Mouse (Mus musculus): ENCODE measurements at regions not wholly inside any gene's neighbourhood (a gene's known extent, or its start where the extent isn't known, plus 50 kb on each side); places are given as distances from the start of the nearest gene placed in this dataset.

DNA sequence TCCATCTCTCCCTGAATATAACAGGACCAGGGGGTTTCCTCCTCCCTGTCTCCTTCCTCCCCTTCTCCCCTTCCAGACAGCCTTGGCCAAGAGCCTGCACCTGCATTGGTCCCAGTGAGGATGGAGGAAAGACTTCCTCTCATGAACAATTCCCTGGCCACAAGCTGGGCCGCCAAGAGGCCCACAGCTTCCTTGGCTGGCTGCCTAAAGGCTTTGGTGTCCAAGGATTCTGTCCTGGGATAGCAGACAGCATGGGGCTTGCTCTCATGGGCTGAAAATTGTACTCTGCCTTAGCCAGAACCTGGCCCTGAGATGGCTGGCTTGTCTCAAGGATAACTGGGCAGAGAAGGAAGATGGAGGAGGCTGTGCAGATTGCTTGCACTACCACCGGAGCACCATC, 390.3 kb upstream of the Dynlrb2 start:
- 91% methylated on average over 2 of the region's 2 CpGs for WGBS
- Histone ChIP-seq H3K9ac (replicated peaks; ENCODE audit: low read length) (no peak overlapping the region), H3K4me2 (ENCODE audit: low read depth, low read length) (no peak overlapping the region), H3K4me1 (ENCODE audit: control insufficient read depth, insufficient read depth, low read length) (no peaks in the 10 kb centered on the region), H3K27ac (replicated peaks; ENCODE audit: low read depth, low read length) (no peak overlapping the region), H3K27me3 (ENCODE audit: control insufficient read depth, insufficient read depth, low read length) (no peaks in the 10 kb centered on the region), H3K9me3 (replicated peaks; ENCODE audit: control insufficient read depth, low read length) (no peaks in the 10 kb centered on the region), H3K36me3 (replicated peaks; ENCODE audit: control insufficient read depth, insufficient read depth, low read depth, low read length) (no peaks in the 10 kb centered on the region), H3K4me3 (ENCODE audit: low read depth, low read length) (no peak overlapping the region)
- ATAC-seq (replicated peaks; ENCODE audit: insufficient number of reproducible peaks, low FRiP score, low TSS enrichment, low read depth), result no peak
- no peak for DNase-seq (ENCODE audit: low spot score)

DNA sequence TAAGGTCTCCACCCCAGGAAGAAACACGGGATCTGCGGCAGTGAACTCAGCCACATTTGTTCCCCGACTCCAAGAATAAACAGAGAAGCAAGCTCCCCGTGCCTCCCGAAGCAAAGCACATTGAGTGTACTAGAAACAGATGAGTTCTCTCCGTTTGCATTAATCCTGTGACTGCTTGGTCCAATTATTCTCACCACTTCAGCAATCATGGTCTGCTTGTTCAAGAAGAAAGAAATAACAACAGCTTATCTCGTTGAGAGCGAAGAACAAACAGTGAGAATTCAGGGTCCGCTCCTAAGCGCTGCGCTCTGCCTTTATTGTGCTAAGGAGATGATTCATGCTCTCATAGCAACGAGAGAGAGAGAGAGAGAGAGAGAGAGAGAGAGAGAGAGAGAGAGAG, 393.6 kb upstream of the Dynlrb2 start:
- H3K27me3 ChIP-seq (ENCODE audit: control insufficient read depth, insufficient read depth, low read length), result no peaks in the 10 kb centered on the region
- H3K9me3 ChIP-seq (replicated peaks; ENCODE audit: control insufficient read depth, low read length), result no peaks in the 10 kb centered on the region
- H3K36me3 ChIP-seq (replicated peaks; ENCODE audit: control insufficient read depth, insufficient read depth, low read depth, low read length), result no peaks in the 10 kb centered on the region
- ATAC-seq (replicated peaks; ENCODE audit: insufficient number of reproducible peaks, low FRiP score, low TSS enrichment, low read depth) (no peak), DNase-seq (ENCODE audit: low spot score) (no peak)
- no peak overlapping the region for H3K9ac ChIP-seq (replicated peaks; ENCODE audit: low read length)
- 73% methylated on average over 12 of the region's 12 CpGs for WGBS
- H3K4me1 ChIP-seq (ENCODE audit: control insufficient read depth, insufficient read depth, low read length), result no peaks in the 10 kb centered on the region
- no peak overlapping the region for H3K27ac ChIP-seq (replicated peaks; ENCODE audit: low read depth, low read length)
- H3K4me3 ChIP-seq (ENCODE audit: low read depth, low read length), result no peak overlapping the region
- no peak overlapping the region for H3K4me2 ChIP-seq (ENCODE audit: low read depth, low read length)

GRCm38 (mm10) chr8:116096666-116097065, 389.1 kb upstream of the Maf start:
- Histone ChIP-seq H3K9me3 (replicated peaks; ENCODE audit: control insufficient read depth, low read length) (no peaks in the 10 kb centered on the region), H3K36me3 (replicated peaks; ENCODE audit: control insufficient read depth, insufficient read depth, low read depth, low read length) (no peaks in the 10 kb centered on the region), H3K4me1 (ENCODE audit: control insufficient read depth, insufficient read depth, low read length) (no peaks in the 10 kb centered on the region), H3K4me2 (ENCODE audit: low read depth, low read length) (no peak overlapping the region), H3K27me3 (ENCODE audit: control insufficient read depth, insufficient read depth, low read length) (no peaks in the 10 kb centered on the region), H3K4me3 (ENCODE audit: low read depth, low read length) (no peak overlapping the region), H3K27ac (replicated peaks; ENCODE audit: low read depth, low read length) (no peak overlapping the region), H3K9ac (replicated peaks; ENCODE audit: low read length) (no peak overlapping the region)
- DNase-seq (ENCODE audit: low spot score) (no peak), ATAC-seq (replicated peaks; ENCODE audit: insufficient number of reproducible peaks, low FRiP score, low TSS enrichment, low read depth) (no peak)
- WGBS, result 40% methylated on average over 3 of the region's 3 CpGs

GRCm38 (mm10) chr8:116083156-116083555, 375.6 kb upstream of the Maf start:
- Histone ChIP-seq H3K4me2 (ENCODE audit: low read depth, low read length) (no peak overlapping the region), H3K4me1 (ENCODE audit: control insufficient read depth, insufficient read depth, low read length) (no peaks in the 10 kb centered on the region), H3K36me3 (replicated peaks; ENCODE audit: control insufficient read depth, insufficient read depth, low read depth, low read length) (no peaks in the 10 kb centered on the region), H3K27ac (replicated peaks; ENCODE audit: low read depth, low read length) (no peak overlapping the region), H3K4me3 (ENCODE audit: low read depth, low read length) (no peak overlapping the region), H3K27me3 (ENCODE audit: control insufficient read depth, insufficient read depth, low read length) (no peaks in the 10 kb centered on the region), H3K9me3 (replicated peaks; ENCODE audit: control insufficient read depth, low read length) (no peaks in the 10 kb centered on the region), H3K9ac (replicated peaks; ENCODE audit: low read length) (no peak overlapping the region)
- DNase-seq (ENCODE audit: low spot score) (no peak), ATAC-seq (replicated peaks; ENCODE audit: insufficient number of reproducible peaks, low FRiP score, low TSS enrichment, low read depth) (no peak)
- 92% methylated on average over 2 of the region's 2 CpGs for WGBS

DNA sequence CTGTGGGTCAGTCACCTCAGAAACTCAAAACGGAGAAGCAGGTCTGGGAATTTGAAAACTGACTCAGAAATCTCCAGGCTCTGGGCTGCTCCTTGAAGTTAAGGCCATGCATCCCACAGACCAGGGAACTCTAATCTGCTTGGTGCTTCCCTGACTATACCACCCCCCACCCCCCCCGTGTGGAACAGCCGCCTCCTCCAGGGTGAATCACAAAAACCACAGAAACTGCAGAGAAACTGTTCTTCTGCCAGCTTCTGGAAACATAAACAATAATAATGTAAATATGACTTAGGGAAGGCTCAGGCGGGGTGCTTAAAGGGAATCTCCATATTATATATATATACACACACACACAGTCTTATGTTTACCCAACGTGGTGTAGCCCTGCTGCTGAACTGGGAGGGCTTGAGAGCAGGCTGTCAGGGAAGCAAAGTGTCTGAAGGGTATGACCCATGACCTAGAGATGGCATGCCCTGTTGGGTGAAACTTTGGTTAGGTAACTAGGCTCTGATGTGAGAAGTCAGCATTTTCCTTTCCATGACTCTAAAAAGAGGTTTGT, 371.3 kb upstream of the Maf start:
- ATAC-seq (replicated peaks; ENCODE audit: insufficient number of reproducible peaks, low FRiP score, low TSS enrichment, low read depth), result no peak
- Histone ChIP-seq H3K4me2 (ENCODE audit: low read depth, low read length) (no peak overlapping the region), H3K4me3 (ENCODE audit: low read depth, low read length) (no peak overlapping the region), H3K4me1 (ENCODE audit: control insufficient read depth, insufficient read depth, low read length) (no peaks in the 10 kb centered on the region), H3K27ac (replicated peaks; ENCODE audit: low read depth, low read length) (no peak overlapping the region), H3K9ac (replicated peaks; ENCODE audit: low read length) (no peak overlapping the region), H3K9me3 (replicated peaks; ENCODE audit: control insufficient read depth, low read length) (no peaks in the 10 kb centered on the region), H3K36me3 (replicated peaks; ENCODE audit: control insufficient read depth, insufficient read depth, low read depth, low read length) (no peaks in the 10 kb centered on the region), H3K27me3 (ENCODE audit: control insufficient read depth, insufficient read depth, low read length) (no peaks in the 10 kb centered on the region)
- 66% methylated on average over 5 of the region's 5 CpGs for WGBS
- no peak for DNase-seq (ENCODE audit: low spot score)

- no peaks in the 10 kb centered on the region for H3K36me3 ChIP-seq (replicated peaks; ENCODE audit: control insufficient read depth, insufficient read depth, low read depth, low read length)
- H3K27ac ChIP-seq (replicated peaks; ENCODE audit: low read depth, low read length), result no peak overlapping the region
- DNase-seq (ENCODE audit: low spot score), result no peak
- no peaks in the 10 kb centered on the region for H3K9me3 ChIP-seq (replicated peaks; ENCODE audit: control insufficient read depth, low read length)
- no peak overlapping the region for H3K4me3 ChIP-seq (ENCODE audit: low read depth, low read length)
- H3K9ac ChIP-seq (replicated peaks; ENCODE audit: low read length), result no peak overlapping the region
- 91% methylated on average over 7 of the region's 7 CpGs for WGBS
- H3K27me3 ChIP-seq (ENCODE audit: control insufficient read depth, insufficient read depth, low read length), result no peaks in the 10 kb centered on the region
- no peak for ATAC-seq (replicated peaks; ENCODE audit: insufficient number of reproducible peaks, low FRiP score, low TSS enrichment, low read depth)
- H3K4me2 ChIP-seq (ENCODE audit: low read depth, low read length), result no peak overlapping the region
- no peaks in the 10 kb centered on the region for H3K4me1 ChIP-seq (ENCODE audit: control insufficient read depth, insufficient read depth, low read length)
Observed at GRCm38 (mm10) chr8:116071497-116071896, 363.9 kb upstream of the Maf start.

- WGBS, result 79% methylated on average over 3 of the region's 3 CpGs
- Histone ChIP-seq H3K4me1 (ENCODE audit: control insufficient read depth, insufficient read depth, low read length) (no peaks in the 10 kb centered on the region), H3K9ac (replicated peaks; ENCODE audit: low read length) (no peak overlapping the region), H3K4me3 (ENCODE audit: low read depth, low read length) (no peak overlapping the region), H3K36me3 (replicated peaks; ENCODE audit: control insufficient read depth, insufficient read depth, low read depth, low read length) (no peaks in the 10 kb centered on the region), H3K4me2 (ENCODE audit: low read depth, low read length) (no peak overlapping the region), H3K27ac (replicated peaks; ENCODE audit: low read depth, low read length) (no peak overlapping the region), H3K9me3 (replicated peaks; ENCODE audit: control insufficient read depth, low read length) (no peaks in the 10 kb centered on the region), H3K27me3 (ENCODE audit: control insufficient read depth, insufficient read depth, low read length) (no peaks in the 10 kb centered on the region)
- no peak for DNase-seq (ENCODE audit: low spot score)
- no peak for ATAC-seq (replicated peaks; ENCODE audit: insufficient number of reproducible peaks, low FRiP score, low TSS enrichment, low read depth)
Observed at GRCm38 (mm10) chr8:116069538-116069937, 361.9 kb upstream of the Maf start.

DNA sequence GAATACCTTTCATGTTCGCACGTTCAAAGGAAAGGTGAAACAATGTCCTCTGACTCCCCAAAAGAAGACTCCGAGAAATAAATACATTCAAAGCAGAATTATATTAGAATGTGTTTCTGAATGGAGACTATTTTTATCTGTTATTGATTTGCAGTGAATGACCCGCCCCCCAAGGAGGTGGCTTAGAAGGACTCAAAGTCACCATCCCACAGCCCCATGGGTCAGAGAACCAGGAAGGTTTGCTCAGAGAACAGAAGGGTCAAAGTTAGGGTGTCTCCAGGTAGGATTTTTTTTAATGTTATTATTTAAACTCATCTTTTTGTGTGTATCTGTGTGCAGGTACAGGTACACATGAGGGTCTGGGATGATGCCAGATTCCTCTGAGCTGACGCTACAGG, 360.4 kb upstream of the Maf start:
- Histone ChIP-seq H3K36me3 (replicated peaks; ENCODE audit: control insufficient read depth, insufficient read depth, low read depth, low read length) (no peaks in the 10 kb centered on the region), H3K27ac (replicated peaks; ENCODE audit: low read depth, low read length) (no peak overlapping the region), H3K4me1 (ENCODE audit: control insufficient read depth, insufficient read depth, low read length) (no peaks in the 10 kb centered on the region), H3K9ac (replicated peaks; ENCODE audit: low read length) (no peak overlapping the region), H3K4me2 (ENCODE audit: low read depth, low read length) (no peak overlapping the region), H3K9me3 (replicated peaks; ENCODE audit: control insufficient read depth, low read length) (no peaks in the 10 kb centered on the region), H3K4me3 (ENCODE audit: low read depth, low read length) (no peak overlapping the region), H3K27me3 (ENCODE audit: control insufficient read depth, insufficient read depth, low read length) (no peaks in the 10 kb centered on the region)
- DNase-seq (ENCODE audit: low spot score) (no peak), ATAC-seq (replicated peaks; ENCODE audit: insufficient number of reproducible peaks, low FRiP score, low TSS enrichment, low read depth) (no peak)
- WGBS, result 94% methylated on average over 5 of the region's 5 CpGs

Data from embryonic facial prominence, embryonic 11.5 days (tissue).